15 mouse cellular contexts compared by ENCODE assay signal in the genomic region with DNA sequence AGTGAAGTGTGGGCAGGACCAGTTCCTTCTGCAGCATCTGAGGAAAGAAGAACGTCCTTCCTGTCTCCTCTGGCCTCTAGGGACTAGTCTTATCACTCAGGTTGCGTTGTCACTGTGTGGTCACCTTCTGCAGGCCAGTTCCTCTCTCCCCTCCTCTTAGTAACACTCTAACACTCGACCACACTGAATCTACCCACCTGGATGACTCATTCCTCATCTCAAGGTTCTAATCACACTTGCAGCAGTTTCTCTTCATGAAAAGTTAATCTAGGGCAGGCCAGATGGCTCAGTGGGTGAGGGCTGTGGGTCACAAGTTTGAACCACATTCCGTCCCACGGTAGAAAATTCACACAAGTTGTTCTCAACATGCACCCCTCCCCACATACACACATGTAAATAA.
A peak's percentile ranks its signal among the peaks of the same experiment; 100 is the strongest.
DNase-seq lines count a peak whose midpoint lies in the region; ATAC-seq lines count a peak whose summit lies in the region.
"Had no signal": no experiment of that assay in that cellular context is flagged by ENCODE, and none has a peak within 500 bp of the region (broad histone marks: within the 10 kb centered on the region; RNA-seq: fewer than 3 reads in every experiment).

No protein-coding gene starts in this region.

- DNase-seq in frontal cortex, postnatal 14 days (ENCODE audit: low spot score in 2 of 2): no peak
- DNase-seq in spleen, postnatal 36 days (ENCODE audit: low spot score in 2 of 2): peak; percentile 45
- DNase-seq in spleen, postnatal 10 days (ENCODE audit: low spot score in 2 of 2): no peak
- DNase-seq in cerebellum, adult 18-20 months: no peak
- no peak for DNase-seq in right cerebral cortex, postnatal 25 days
- DNase-seq: adrenal gland, adult 2 months; cerebellum, adult 2 months; kidney, postnatal 25 days; left cerebral cortex, postnatal 4 days; lung, adult 18-20 months; lung, postnatal 14 days had no signal

- 0 out of 2 replicates have a peak, but pooled peaks have one; percentile 5 for ATAC-seq in frontal cortex, adult (ENCODE audit: low TSS enrichment)
- ATAC-seq in megakaryocyte, adult 5-6 weeks (ENCODE audit: poor library complexity, severe bottlenecking): peak; percentile 98
- ATAC-seq in neutrophil, adult 5-6 weeks (ENCODE audit: extremely low read depth, insufficient number of reproducible peaks, low FRiP score, poor library complexity, severe bottlenecking): 0 out of 2 replicates have a peak, but pooled peaks have one; percentile 36
- ATAC-seq: forebrain, embryonic 15.5 days had no signal

Comparison
In these comparisons a context has a peak if more than half of its experiments do, and no peak if none do; other contexts are left out.
1. DNase-seq: peak in spleen, postnatal 36 days (2 of 2); none in frontal cortex, postnatal 14 days (0 of 2), spleen, postnatal 10 days (0 of 2), cerebellum, adult 18-20 months (0 of 2) and right cerebral cortex, postnatal 25 days (single experiment).
2. ATAC-seq: peak in every context shown above with its lines; median percentile 98 in megakaryocyte, adult 5-6 weeks; 36 in neutrophil, adult 5-6 weeks; 5 in frontal cortex, adult.